Mouse (Mus musculus) adrenal gland, adult 8-10 months (tissue): ENCODE results near the gene Lrriq3. TPM values are rescaled to one million over a fixed set of nuclear protein-coding genes. Genes with fewer than 3 reads are reported as not detected.

Source experiments
- DNase-seq: peaks from one replicate; pipeline ENCODE4 v3.0.0; 2022
- total RNA-seq, 4 experiments: library from RNA; stranded (reverse); gene quantifications; 2 replicates each; pipeline ENCODE4 v1.2.4; 2022

Lrriq3 gene
- total RNA-seq = 1 to 10 TPM; 1.3 to 2.0 (median 1.5) TPM

GRCm38 (mm10) chr3:155093116-155093956 lies at the start of gene Lrriq3, which contains the start of gene Fpgt:
Lrriq3 (plus strand) TSS chr3:155093434.
Fpgt (minus strand) TSS chr3:155093403.
- DNase-seq = peak; percentile 93

GRCm38 (mm10) chr3:155052021-155052420 lies 41.2 kb upstream of the Lrriq3 start:
- no peak for DNase-seq

- DNase-seq = no peak
Measured at GRCm38 (mm10) chr3:155053189-155053588, 40.0 kb upstream of the Lrriq3 start.

GRCm38 (mm10) chr3:155055231-155055916 lies 37.9 kb upstream of the Lrriq3 start, which contains the start of gene Tnni3k:
Tnni3k (minus strand) TSS chr3:155055407.
- no peak for DNase-seq

- DNase-seq = no peak
Measured at GRCm38 (mm10) chr3:155056606-155057005, 36.6 kb upstream of the Lrriq3 start.

GRCm38 (mm10) chr3:155057566-155057965 lies 35.7 kb upstream of the Lrriq3 start:
- no peak for DNase-seq

- DNase-seq = no peak
Measured at GRCm38 (mm10) chr3:155058800-155059448, 34.3 kb upstream of the Lrriq3 start.

- no peak for DNase-seq
Measured at GRCm38 (mm10) chr3:155059449-155059822, 33.8 kb upstream of the Lrriq3 start.

- no peak for DNase-seq
Measured at GRCm38 (mm10) chr3:155077908-155078307, 15.3 kb upstream of the Lrriq3 start.

GRCm38 (mm10) chr3:155092081-155092480 lies 1.2 kb upstream of the Lrriq3 start:
- DNase-seq = no peak

- DNase-seq = no peak
Measured at GRCm38 (mm10) chr3:155099266-155099665, 6.0 kb downstream of the Lrriq3 start.

- DNase-seq = no peak
Measured at GRCm38 (mm10) chr3:155105957-155106356, 12.7 kb downstream of the Lrriq3 start.

GRCm38 (mm10) chr3:155137737-155138136 lies 44.5 kb downstream of the Lrriq3 start:
- no peak for DNase-seq

GRCm38 (mm10) chr3:155141047-155141446 lies 47.8 kb downstream of the Lrriq3 start:
- DNase-seq = no peak

GRCm38 (mm10) chr3:155144368-155144767 lies 51.1 kb downstream of the Lrriq3 start:
- no peak for DNase-seq

- DNase-seq = no peak
Measured at GRCm38 (mm10) chr3:155161842-155162241, 68.6 kb downstream of the Lrriq3 start.

- DNase-seq = no peak
Measured at GRCm38 (mm10) chr3:155180303-155180902, 87.2 kb downstream of the Lrriq3 start.

- no peak for DNase-seq
Measured at GRCm38 (mm10) chr3:155186456-155186855, 93.2 kb downstream of the Lrriq3 start.

GRCm38 (mm10) chr3:155188857-155189256 lies 95.6 kb downstream of the Lrriq3 start:
- DNase-seq = no peak

GRCm38 (mm10) chr3:155234919-155235318 lies 141.7 kb downstream of the Lrriq3 start:
- DNase-seq = no peak

- no peak for DNase-seq
Measured at GRCm38 (mm10) chr3:155235502-155235901, 142.3 kb downstream of the Lrriq3 start.
